Mouse (Mus musculus) bone marrow, adult 2 months (tissue): ENCODE results near the gene Gjc1. TPM values are rescaled to one million over a fixed set of nuclear protein-coding genes. Genes with fewer than 3 reads are reported as not detected.

Experiments
- H3K27ac ChIP-seq: fragments of 200-500 bp; 2 replicates; pipeline ENCODE4 v1.5.1; 2012; ENCODE audit warnings: low read depth, mild to moderate bottlenecking, control low read depth, inconsistent platforms, low read length; ENCODE audit not compliant: control insufficient read depth, poor library complexity, insufficient read depth
- H3K4me1 ChIP-seq: fragments of 200-500 bp; 2 replicates; pipeline ENCODE4 v1.6.1; 2011; ENCODE audit warnings: low read length; ENCODE audit not compliant: control insufficient read depth, insufficient read depth
- H3K4me3 ChIP-seq: fragments of 200-500 bp; replicated peaks from 2 replicates; pipeline ENCODE3; 2011; ENCODE audit warnings: mild to moderate bottlenecking, low read depth, low read length, control low read depth; ENCODE audit not compliant: control insufficient read depth
- CTCF ChIP-seq: fragments of 200-500 bp; IDR thresholded peaks from 2 replicates; pipeline ENCODE4 v1.5.1; 2011; ENCODE audit warnings: low read length, control low read depth; ENCODE audit not compliant: control insufficient read depth, insufficient read depth
- POLR2A ChIP-seq: fragments of 200-500 bp; IDR thresholded peaks from 2 replicates; pipeline ENCODE4 v1.6.1; 2011; ENCODE audit warnings: low read depth, mild to moderate bottlenecking, control low read depth, low read length, borderline replicate concordance; ENCODE audit not compliant: control insufficient read depth
- WGBS: fragments of 180-500 bp; shearing (Covaris S2); methylation state at CpG from one replicate; pipeline ENCODE4 v1.1.7; 2018; 5-methylcytosine and 5-hydroxymethylcytosine counted together
- polyA plus RNA-seq: library from polyadenylated mRNA; stranded (reverse); fragments of >200 nt; gene quantifications from 2 replicates; pipeline ENCODE4 v1.2.4, GENCODE M21; 2011; ENCODE audit warnings: low replicate concordance; ENCODE audit not compliant: missing spikeins, insufficient read depth, insufficient read length

The Gjc1 gene
- polyA plus RNA-seq, 1 experiment: 3.4 TPM

GRCm38 (mm10) chr11:102771916-102772714 lies 47.4 kb downstream of the Gjc1 start:
- Histone ChIP-seq H3K27ac (no peak overlapping the region), H3K4me3 (no peak overlapping the region), H3K4me1 (no peaks in the 10 kb centered on the region)
- TF ChIP-seq CTCF (no peak), POLR2A (no peak)
- WGBS: 58% methylated on average over 16 of the region's 16 CpGs

GRCm38 (mm10) chr11:102770662-102771435 lies 48.7 kb downstream of the Gjc1 start:
- no peak overlapping the region for H3K27ac ChIP-seq
- no peak for TF ChIP-seq POLR2A
- H3K4me1 ChIP-seq: no peaks in the 10 kb centered on the region
- H3K4me3 ChIP-seq: no peak overlapping the region
- WGBS: 74% methylated on average over 15 of the region's 15 CpGs

DNA sequence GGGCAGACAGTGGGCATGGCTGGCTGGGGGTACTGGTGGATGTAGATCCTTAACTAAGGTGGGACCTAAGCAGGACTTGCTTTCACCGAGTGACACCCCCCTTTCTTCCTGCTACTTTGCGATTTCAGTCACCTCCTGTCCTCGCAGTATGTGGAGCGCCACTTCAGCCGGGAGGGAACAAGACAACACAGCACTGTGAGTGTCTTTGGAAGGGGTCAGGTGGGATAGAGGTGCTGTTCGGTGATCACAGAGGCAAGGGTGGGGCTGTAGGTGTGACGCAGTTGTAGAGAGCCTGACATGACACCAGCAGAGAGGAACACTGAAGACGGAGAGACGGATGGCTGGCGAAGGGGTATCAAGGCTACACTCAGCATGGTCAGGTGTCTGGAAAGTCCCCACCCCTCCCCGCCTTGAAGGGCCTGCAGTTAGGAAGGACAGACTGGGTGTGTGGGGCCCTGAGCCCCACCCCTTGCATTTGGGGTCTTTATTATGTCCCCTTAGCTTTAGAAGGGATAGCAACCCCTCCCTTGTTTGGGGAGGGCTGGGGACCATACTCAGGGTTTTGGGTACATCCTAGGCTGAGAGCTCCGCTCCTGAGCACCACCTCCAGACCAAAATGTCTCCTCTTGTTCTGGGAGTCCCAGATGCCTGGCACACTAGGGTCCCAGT lies 49.4 kb downstream of the Gjc1 start:
- no peak overlapping the region for H3K27ac ChIP-seq
- no peaks in the 10 kb centered on the region for H3K4me1 ChIP-seq
- WGBS: 86% methylated on average over 12 of the region's 12 CpGs
- no peak for TF ChIP-seq POLR2A
- TF ChIP-seq CTCF: no peak
- H3K4me3 ChIP-seq: no peak overlapping the region

DNA sequence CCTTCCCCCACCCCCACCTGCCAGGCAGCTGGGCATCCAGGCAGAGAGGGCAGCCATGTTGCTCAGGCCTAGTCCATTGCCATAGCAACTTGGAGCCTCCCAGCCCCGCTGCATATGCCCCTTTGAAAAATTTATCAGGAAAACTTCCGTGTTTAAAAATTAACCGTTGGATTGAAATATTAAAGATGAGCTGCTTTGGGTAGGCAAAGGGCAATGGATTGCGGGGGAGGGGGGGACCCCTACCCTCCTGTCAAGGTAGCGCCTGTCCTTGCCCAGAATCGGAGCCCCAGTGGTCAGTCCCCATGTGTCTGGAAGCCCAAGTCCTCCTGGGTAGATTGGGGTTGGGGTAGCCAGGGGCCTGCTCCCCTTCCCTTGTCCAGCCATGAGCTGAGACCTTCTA lies 50.4 kb downstream of the Gjc1 start:
- H3K4me3 ChIP-seq: no peak overlapping the region
- 84% methylated on average over 6 of the region's 6 CpGs for WGBS
- no peaks in the 10 kb centered on the region for H3K4me1 ChIP-seq
- H3K27ac ChIP-seq: no peak overlapping the region
- no peak for TF ChIP-seq POLR2A
- no peak for TF ChIP-seq CTCF

GRCm38 (mm10) chr11:102767055-102767670 lies 52.3 kb downstream of the Gjc1 start:
- no peak overlapping the region for H3K4me3 ChIP-seq

GRCm38 (mm10) chr11:102765416-102765815 lies 54.1 kb downstream of the Gjc1 start:
- TF ChIP-seq CTCF (no peak), POLR2A (no peak)
- no peaks in the 10 kb centered on the region for H3K4me1 ChIP-seq
- WGBS: 84% methylated on average over 5 of the region's 5 CpGs
- no peak overlapping the region for H3K4me3 ChIP-seq
- H3K27ac ChIP-seq: no peak overlapping the region

More at GRCm38 (mm10) chr11:102767055-102767670, 52.3 kb downstream of the Gjc1 start:
- H3K27ac ChIP-seq: no peak overlapping the region
- H3K4me1 ChIP-seq: no peaks in the 10 kb centered on the region
- TF ChIP-seq CTCF (no peak), POLR2A (no peak)
- WGBS: 69% methylated on average over 6 of the region's 6 CpGs

GRCm38 (mm10) chr11:102763009-102763767 lies 56.3 kb downstream of the Gjc1 start:
- 81% methylated on average over 11 of the region's 11 CpGs for WGBS
- no peak overlapping the region for H3K4me3 ChIP-seq
- H3K4me1 ChIP-seq: no peaks in the 10 kb centered on the region
- TF ChIP-seq CTCF: no peak
- TF ChIP-seq POLR2A: no peak
- no peak overlapping the region for H3K27ac ChIP-seq

GRCm38 (mm10) chr11:102762248-102762647 lies 57.3 kb downstream of the Gjc1 start:
- H3K4me3 ChIP-seq: no peak overlapping the region

More at GRCm38 (mm10) chr11:102762248-102762647, 57.3 kb downstream of the Gjc1 start:
- no peak overlapping the region for H3K27ac ChIP-seq
- 6% methylated on average over 15 of the region's 15 CpGs for WGBS
- H3K4me1 ChIP-seq: no peaks in the 10 kb centered on the region
- TF ChIP-seq CTCF (no peak), POLR2A (no peak)
